ENCODE assay signal across 10 mouse cellular contexts in genomic region chr11:97432015-97432414, GRCm38 (mm10). TPM values are rescaled to one million over a fixed set of nuclear protein-coding genes. Genes with fewer than 3 reads are reported as not detected.
A peak's percentile ranks its signal among the peaks of the same experiment; 100 is the strongest.
DNase-seq lines count a peak whose midpoint lies in the region; ATAC-seq and TF ChIP-seq lines count a peak whose summit lies in the region.
"Had no signal": no experiment of that assay in that cellular context is flagged by ENCODE, and none has a peak within 500 bp of the region (broad histone marks: within the 10 kb centered on the region; RNA-seq: fewer than 3 reads in every experiment).

No protein-coding gene starts in this region.

- DNase-seq in hindbrain, embryonic 11.5 days (ENCODE audit: low spot score), result peak; percentile 71
- DNase-seq in hindbrain, embryonic 14.5 days (ENCODE audit: low spot score), result no peak
- peak; percentile 63 for DNase-seq in CD4-positive helper T cell, adult 2 months (ENCODE audit: low read depth, low spot score)
- peak; percentile 79 for DNase-seq in adrenal gland, postnatal 10 days
- DNase-seq in embryonic facial prominence, embryonic 11.5 days (ENCODE audit: low spot score), result peak; percentile 66
- peak; percentile 77 for DNase-seq in lung, embryonic 14.5 days
- DNase-seq in splenic B cell, adult 2 months (ENCODE audit: low read depth, low spot score), result peak; percentile 78
- DNase-seq in right cerebral cortex, postnatal 25 days, result no peak

- peak; percentile 95 for TF ChIP-seq CTCF in lung, embryonic 14.5 days (IDR thresholded peaks at IDR 0.05; ENCODE audit: low read depth)

- peaks cover 9% of the 10 kb centered on the region for H3K4me1 ChIP-seq in hindbrain, embryonic 11.5 days (replicated peaks; ENCODE audit: control insufficient read depth, insufficient read depth, low read length)
- peaks cover 23% of the 10 kb centered on the region for H3K4me1 ChIP-seq in hindbrain, embryonic 14.5 days (replicated peaks; ENCODE audit: control insufficient read depth, insufficient read depth, low read length)
- peaks cover 6% of the 10 kb centered on the region for H3K4me1 ChIP-seq in embryonic facial prominence, embryonic 11.5 days (ENCODE audit: control insufficient read depth, insufficient read depth, low read length)
- peaks cover 38% of the 10 kb centered on the region for H3K4me1 ChIP-seq in lung, embryonic 14.5 days (ENCODE audit: insufficient read depth)

- H3K27me3 ChIP-seq in hindbrain, embryonic 11.5 days (ENCODE audit: control insufficient read depth, insufficient read depth, low read length), result no peaks in the 10 kb centered on the region
- H3K27me3 ChIP-seq in hindbrain, embryonic 14.5 days (ENCODE audit: control insufficient read depth, insufficient read depth, low read length), result no peaks in the 10 kb centered on the region
- H3K27me3 ChIP-seq in embryonic facial prominence, embryonic 11.5 days (ENCODE audit: control insufficient read depth, insufficient read depth, low read length), result no peaks in the 10 kb centered on the region
- H3K27me3 ChIP-seq in lung, embryonic 14.5 days (ENCODE audit: insufficient read depth, low read length), result no peaks in the 10 kb centered on the region
- H3K27me3 ChIP-seq in splenic B cell, adult 2 months (ENCODE audit: control insufficient read depth, insufficient read depth, low read length, poor library complexity, severe bottlenecking), result no peaks in the 10 kb centered on the region
- H3K27me3 ChIP-seq: embryonic facial prominence, embryonic 13.5 days had no signal

- no peak overlapping the region for H3K9ac ChIP-seq in hindbrain, embryonic 11.5 days (ENCODE audit: low read depth, low read length)
- no peak overlapping the region for H3K9ac ChIP-seq in hindbrain, embryonic 14.5 days
- H3K9ac ChIP-seq in embryonic facial prominence, embryonic 11.5 days (replicated peaks; ENCODE audit: low read length), result no peak overlapping the region
- H3K9ac ChIP-seq in lung, embryonic 14.5 days, result no peak overlapping the region
- H3K9ac ChIP-seq: embryonic facial prominence, embryonic 13.5 days had no signal

- ATAC-seq in hindbrain, embryonic 11.5 days (ENCODE audit: low FRiP score), result no peak
- no peak for ATAC-seq in hindbrain, embryonic 14.5 days (ENCODE audit: low FRiP score)
- ATAC-seq in embryonic facial prominence, embryonic 11.5 days (replicated peaks; ENCODE audit: insufficient number of reproducible peaks, low FRiP score, low TSS enrichment, low read depth), result no peak
- no peak for ATAC-seq in lung, embryonic 14.5 days (ENCODE audit: insufficient read depth)

- no peak overlapping the region for H3K27ac ChIP-seq in hindbrain, embryonic 11.5 days (ENCODE audit: low read depth, low read length)
- no peak overlapping the region for H3K27ac ChIP-seq in hindbrain, embryonic 14.5 days
- no peak overlapping the region for H3K27ac ChIP-seq in embryonic facial prominence, embryonic 11.5 days (replicated peaks; ENCODE audit: low read depth, low read length)
- H3K27ac ChIP-seq in lung, embryonic 14.5 days (ENCODE audit: low read depth), result no peak overlapping the region
- H3K27ac ChIP-seq: embryonic facial prominence, embryonic 13.5 days; macrophage had no signal

- no peaks in the 10 kb centered on the region for H3K9me3 ChIP-seq in hindbrain, embryonic 11.5 days (ENCODE audit: control insufficient read depth, low read length)
- no peaks in the 10 kb centered on the region for H3K9me3 ChIP-seq in hindbrain, embryonic 14.5 days (ENCODE audit: control insufficient read depth, low read length)
- no peaks in the 10 kb centered on the region for H3K9me3 ChIP-seq in embryonic facial prominence, embryonic 11.5 days (replicated peaks; ENCODE audit: control insufficient read depth, low read length)
- H3K9me3 ChIP-seq in lung, embryonic 14.5 days (ENCODE audit: low read depth, low read length), result no peaks in the 10 kb centered on the region
- H3K9me3 ChIP-seq: embryonic facial prominence, embryonic 13.5 days had no signal

- WGBS in hindbrain, embryonic 11.5 days, result 13% methylated on average over 3 of the region's 3 CpGs
- 15% methylated on average over 3 of the region's 3 CpGs for WGBS in hindbrain, embryonic 14.5 days
- 15% methylated on average over 3 of the region's 3 CpGs for WGBS in embryonic facial prominence, embryonic 11.5 days
- WGBS in lung, embryonic 14.5 days, result 10% methylated on average over 3 of the region's 3 CpGs

- H3K4me3 ChIP-seq in hindbrain, embryonic 11.5 days (ENCODE audit: low read depth, low read length), result no peak overlapping the region
- no peak overlapping the region for H3K4me3 ChIP-seq in hindbrain, embryonic 14.5 days (replicated peaks; ENCODE audit: low read length)
- no peak overlapping the region for H3K4me3 ChIP-seq in embryonic facial prominence, embryonic 11.5 days (ENCODE audit: low read depth, low read length)
- H3K4me3 ChIP-seq in lung, embryonic 14.5 days (ENCODE audit: low read depth, low read length), result no peak overlapping the region
- H3K4me3 ChIP-seq: embryonic facial prominence, embryonic 13.5 days had no signal

- H3K4me2 ChIP-seq in hindbrain, embryonic 11.5 days (replicated peaks; ENCODE audit: low read depth, low read length), result no peak overlapping the region
- no peak overlapping the region for H3K4me2 ChIP-seq in hindbrain, embryonic 14.5 days (replicated peaks)
- H3K4me2 ChIP-seq in embryonic facial prominence, embryonic 11.5 days (ENCODE audit: low read depth, low read length), result no peak overlapping the region
- no peak overlapping the region for H3K4me2 ChIP-seq in lung, embryonic 14.5 days
- H3K4me2 ChIP-seq: embryonic facial prominence, embryonic 13.5 days had no signal

- H3K36me3 ChIP-seq in hindbrain, embryonic 11.5 days (ENCODE audit: control insufficient read depth, insufficient read depth, low read length), result no peaks in the 10 kb centered on the region
- H3K36me3 ChIP-seq in hindbrain, embryonic 14.5 days (replicated peaks; ENCODE audit: control insufficient read depth, insufficient read depth), result no peaks in the 10 kb centered on the region
- H3K36me3 ChIP-seq in embryonic facial prominence, embryonic 11.5 days (replicated peaks; ENCODE audit: control insufficient read depth, insufficient read depth, low read depth, low read length), result no peaks in the 10 kb centered on the region
- no peaks in the 10 kb centered on the region for H3K36me3 ChIP-seq in lung, embryonic 14.5 days (ENCODE audit: insufficient read depth)
- H3K36me3 ChIP-seq in splenic B cell, adult 2 months (ENCODE audit: control insufficient read depth, insufficient read depth, low read length, poor library complexity, severe bottlenecking), result no peaks in the 10 kb centered on the region
- H3K36me3 ChIP-seq: embryonic facial prominence, embryonic 13.5 days had no signal

RNA-seq across cellular contexts. Expression of gene Arhgap23, which starts 16.7 kb away (rescaled TPM):
- 3.5 TPM in 2 replicates for polyA plus RNA-seq in hindbrain, embryonic 11.5 days (2014; fragmentation: Nextera tagmentation; extraction: Ambion mirVana)
- polyA plus RNA-seq in hindbrain, embryonic 14.5 days (2014; fragmentation: Nextera tagmentation; extraction: Ambion mirVana), result 8.5 and 10.0 TPM in 2 replicates
- 10 to 100 TPM; 30.9 to 32.3 TPM for total RNA-seq in adrenal gland, postnatal 10 days (2021)
- polyA plus RNA-seq in embryonic facial prominence, embryonic 11.5 days (2014; fragmentation: Nextera tagmentation; extraction: Ambion mirVana), result 3.1 and 4.2 TPM in 2 replicates
- polyA plus RNA-seq in lung, embryonic 14.5 days (2014; fragmentation: Nextera tagmentation; extraction: Ambion mirVana), result 7.0 and 7.9 TPM in 2 replicates

Comparison
In these comparisons a context has a peak if more than half of its experiments do, and no peak if none do; other contexts are left out.
1. DNase-seq: peak in hindbrain, embryonic 11.5 days (single experiment), CD4-positive helper T cell, adult 2 months (single experiment), adrenal gland, postnatal 10 days (single experiment), embryonic facial prominence, embryonic 11.5 days (single experiment), lung, embryonic 14.5 days (single experiment) and splenic B cell, adult 2 months (single experiment); none in hindbrain, embryonic 14.5 days (single experiment) and right cerebral cortex, postnatal 25 days (single experiment).